Mouse (Mus musculus) embryo, embryonic 11 days (tissue): Measurements from ENCODE around the gene E2f6.

Experiments
- DNase-seq: peaks from one replicate; pipeline ENCODE4 v3.0.0-alpha.2; 2015

The E2f6 gene

DNA sequence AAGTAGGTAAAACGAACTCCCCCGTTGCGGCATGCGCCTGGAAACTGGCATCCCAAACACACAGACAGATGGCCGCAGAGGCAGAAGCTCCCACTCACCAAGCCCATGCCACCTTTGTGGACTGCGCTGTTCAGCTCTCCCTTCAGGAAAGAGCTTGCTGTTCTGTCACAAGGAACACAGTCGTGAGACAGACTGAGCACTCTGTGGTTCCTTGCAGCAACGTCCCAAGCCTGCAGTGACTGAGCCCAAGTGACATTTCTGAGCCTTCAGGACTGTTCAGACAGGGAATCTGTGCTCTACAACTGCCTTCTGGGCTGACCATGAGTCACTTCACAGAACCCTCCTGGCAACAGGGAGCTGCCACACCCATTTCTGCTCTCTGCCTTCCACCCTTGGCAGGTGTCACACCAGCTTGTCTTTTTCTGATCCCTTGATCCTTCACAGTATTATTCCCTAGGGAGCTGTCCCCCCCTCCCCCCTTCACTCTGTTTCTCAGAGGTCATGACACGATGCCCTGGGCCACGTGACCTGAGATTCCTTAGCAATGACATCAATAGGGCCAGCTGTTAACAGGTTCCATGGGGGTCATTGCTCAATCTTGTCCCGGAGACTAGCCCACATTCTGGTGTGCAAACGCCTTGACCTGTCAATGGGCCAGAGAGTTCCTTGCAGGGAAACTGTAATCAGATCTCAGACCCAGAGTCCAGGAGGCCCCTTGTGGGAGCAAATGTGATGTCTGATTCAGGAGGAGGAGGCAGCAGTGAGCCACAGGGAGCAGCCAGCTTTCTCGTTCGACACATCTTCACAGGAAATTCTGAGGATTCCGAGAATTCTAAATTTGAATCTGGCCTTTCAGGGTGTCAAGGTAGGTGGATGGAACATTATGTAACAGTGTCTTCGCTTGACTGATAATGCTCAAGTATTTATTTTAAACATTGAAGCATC is 39.9 kb downstream of the E2f6 start:
- peak; percentile 68 for DNase-seq

DNA sequence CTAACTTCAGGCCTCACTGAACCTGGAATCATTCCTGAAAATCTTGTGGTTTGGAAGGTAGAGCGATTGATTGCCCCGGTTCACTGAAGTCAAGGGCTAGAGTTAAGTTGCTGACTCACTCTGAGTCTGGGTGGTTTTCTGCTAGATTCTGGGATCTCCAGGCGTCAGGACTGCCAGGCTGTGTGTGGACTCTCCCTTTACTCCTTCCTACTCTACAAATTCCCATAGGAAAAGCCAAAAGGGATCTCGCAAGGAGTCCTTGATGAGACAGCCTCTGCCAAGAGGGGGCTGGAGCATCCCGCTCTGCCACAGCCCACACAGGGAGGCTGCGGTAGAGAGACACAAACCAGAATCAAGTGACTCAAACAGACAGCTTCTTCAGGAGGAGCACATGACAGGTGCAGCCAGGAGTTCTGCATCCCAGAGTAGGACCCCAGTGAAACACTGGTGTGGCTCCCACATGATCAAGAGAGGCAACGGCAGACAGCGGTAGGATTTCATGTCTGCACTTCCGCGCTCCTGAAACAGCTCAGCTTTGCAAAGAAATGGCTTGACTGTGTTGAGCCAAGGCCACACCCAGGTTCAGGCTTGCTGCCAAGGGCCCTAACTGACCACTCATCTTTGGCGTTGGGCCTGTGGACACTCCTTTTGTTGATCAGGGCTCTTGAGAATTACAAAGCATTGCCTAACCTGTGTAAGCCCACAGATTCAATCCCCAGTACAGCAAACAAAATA is 42.8 kb downstream of the E2f6 start:
- no peak for DNase-seq

DNA sequence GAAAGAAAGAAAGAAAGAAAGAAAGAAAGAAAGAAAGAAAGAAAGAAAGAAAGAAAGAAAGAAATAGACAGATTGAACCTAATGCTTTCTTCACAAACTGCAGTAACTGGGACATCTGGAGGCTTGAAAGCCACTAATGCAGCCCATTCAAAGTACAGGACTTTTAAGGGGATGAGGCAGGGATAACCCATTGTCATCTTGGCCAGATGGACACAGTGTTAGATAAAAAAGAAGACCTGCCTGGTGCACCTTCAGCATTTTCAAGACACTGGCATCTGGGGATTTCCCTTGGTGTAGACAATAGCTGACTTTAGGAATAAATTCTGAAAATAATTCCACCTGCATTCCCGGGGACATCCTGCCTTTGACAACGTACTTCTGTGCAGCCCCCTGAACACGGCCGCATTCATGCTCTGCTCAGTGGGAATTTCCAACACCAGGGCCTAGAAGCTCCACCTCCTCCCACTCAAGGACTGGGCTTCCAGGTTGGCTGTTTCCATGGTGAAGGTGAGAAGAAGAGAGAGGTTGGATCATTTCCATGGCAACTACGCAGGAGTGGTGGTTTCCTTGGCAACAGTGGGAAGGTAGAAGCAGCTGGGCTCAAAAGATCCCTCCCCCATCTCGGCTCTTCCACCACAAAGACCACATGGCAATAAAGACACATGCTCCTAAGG is 45.0 kb downstream of the E2f6 start:
- peak; percentile 70 for DNase-seq

DNA sequence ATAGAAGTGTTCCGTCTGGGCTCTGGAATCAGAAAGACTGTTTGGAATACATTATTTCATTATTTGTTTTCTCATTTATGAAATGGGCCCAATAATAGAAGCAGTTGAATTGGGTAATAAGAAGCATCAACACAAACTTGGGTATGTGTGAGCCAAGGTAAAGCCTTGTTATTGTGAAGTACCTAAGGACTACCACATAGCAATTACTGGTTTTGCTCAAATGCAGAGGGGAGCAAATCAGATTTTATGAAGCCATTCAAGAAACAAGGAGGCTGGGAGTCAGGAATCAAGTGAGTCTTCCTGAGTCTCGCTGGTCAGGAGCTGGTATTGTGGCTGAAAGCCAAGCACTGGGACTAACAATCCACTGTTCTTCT is 45.5 kb downstream of the E2f6 start:
- DNase-seq = no peak

DNA sequence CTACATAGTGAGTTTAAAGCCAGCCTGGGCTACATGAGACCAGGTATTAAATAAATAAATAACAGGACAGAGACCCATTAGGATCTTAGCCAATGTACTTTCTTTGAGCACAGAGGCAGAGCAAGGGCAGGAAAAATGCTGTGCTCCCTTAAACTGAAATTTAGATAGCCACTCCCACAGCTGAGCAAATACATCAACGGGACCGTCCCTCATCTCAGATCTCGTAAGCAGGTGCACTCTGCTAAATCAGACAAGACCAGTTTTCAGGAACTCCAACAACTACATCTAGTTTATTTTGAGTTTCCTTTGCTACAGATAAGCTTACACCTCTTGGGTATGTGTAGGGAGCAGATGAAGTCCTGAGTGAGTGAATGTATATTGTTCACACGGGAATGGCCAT is 47.3 kb downstream of the E2f6 start:
- no peak for DNase-seq

DNA sequence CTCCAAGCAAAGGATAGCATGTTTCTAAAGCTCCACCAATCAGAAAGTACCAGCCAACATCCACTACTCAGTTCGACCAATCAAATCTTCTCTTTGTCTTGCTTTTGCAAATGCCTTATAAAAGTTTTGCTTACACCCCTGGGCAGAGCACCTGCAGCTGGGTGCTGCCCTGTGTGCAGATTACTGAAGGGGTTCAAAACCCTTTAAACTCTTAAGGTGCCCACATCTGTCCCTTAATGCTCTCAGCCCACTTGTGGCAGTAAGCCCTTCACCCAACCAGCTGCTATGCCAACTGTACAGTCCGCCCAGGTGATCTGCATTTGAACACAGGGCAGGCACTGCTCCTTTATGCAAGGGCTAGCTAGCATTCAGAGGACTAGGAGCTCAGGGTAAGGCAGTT is 49.0 kb downstream of the E2f6 start:
- DNase-seq = no peak

DNA sequence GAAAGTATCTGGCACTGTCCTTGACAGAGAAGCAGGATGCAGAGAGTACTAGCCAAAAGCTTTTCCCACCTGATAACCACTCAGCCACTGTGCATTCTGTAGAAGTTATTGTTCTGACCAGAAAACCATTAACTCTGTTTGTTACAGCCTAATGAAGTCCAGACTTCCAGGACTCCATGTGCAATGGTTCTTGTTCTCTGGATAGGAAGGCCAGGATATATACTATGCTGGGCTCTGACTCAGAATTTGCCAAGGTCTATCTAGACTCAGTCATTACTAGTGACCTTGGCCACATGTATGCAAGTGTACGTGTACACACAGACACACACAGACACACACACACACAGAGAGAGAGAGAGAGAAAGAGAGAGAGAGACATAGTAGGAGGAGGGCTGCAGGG is 49.8 kb downstream of the E2f6 start:
- DNase-seq = no peak

DNA sequence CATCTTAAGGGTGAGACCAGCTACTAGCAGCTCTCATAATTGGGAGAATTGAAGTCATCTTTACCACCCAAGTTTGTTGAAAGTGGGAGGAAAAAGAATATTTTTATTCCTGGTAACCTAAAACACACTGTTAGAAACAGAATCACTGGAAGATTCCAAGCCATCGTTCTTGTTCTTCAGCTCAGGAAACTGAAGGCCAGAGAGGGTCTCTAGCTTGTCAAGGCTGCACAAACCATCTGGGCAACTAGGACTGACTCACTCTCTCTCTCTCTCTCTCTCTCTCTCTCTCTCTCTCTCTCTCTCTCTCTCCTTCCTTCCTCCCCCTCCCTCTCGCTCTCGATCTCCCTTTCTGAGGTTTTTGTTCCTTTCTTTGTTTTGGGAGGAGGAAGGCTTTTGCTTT is 50.2 kb downstream of the E2f6 start:
- DNase-seq = no peak

DNA sequence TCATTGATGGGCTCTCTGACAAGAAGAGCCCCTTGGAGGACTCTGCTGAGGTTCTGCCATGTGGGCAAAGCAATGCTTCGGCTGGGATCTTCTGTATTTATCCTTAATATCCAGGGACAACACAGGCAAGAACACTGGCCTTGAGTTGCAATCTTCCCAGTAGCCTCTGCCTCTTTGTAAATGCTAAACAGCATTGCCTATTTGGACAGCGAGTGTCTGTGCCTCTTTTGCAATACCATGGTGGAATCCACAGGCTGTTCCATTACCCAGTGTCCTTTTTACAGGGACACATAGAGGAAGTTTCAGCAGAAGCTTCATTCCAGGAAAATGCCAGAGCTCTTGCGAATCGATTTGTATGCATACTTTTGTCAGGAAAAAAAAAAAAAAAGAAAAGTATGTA is 53.7 kb downstream of the E2f6 start:
- DNase-seq = no peak

DNA sequence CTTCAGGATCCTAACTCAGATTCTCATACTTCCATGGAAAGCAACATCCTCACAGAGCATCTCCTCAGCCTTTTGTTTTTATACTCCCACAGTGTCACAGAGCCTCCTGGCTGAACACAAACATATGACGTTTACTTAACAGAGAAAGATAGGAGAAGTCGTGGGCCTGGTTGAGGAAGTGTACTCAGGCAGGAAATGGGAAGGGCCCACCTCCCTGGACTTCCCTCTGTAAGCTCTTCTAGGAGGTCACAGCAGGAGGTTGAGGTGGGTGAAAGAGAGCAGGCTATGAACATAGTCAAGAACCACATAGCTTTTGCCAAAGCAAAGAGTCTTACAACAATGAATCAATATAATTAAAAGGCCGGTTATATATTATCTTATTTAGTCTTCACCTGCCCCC is 55.1 kb downstream of the E2f6 start:
- DNase-seq = no peak

DNA sequence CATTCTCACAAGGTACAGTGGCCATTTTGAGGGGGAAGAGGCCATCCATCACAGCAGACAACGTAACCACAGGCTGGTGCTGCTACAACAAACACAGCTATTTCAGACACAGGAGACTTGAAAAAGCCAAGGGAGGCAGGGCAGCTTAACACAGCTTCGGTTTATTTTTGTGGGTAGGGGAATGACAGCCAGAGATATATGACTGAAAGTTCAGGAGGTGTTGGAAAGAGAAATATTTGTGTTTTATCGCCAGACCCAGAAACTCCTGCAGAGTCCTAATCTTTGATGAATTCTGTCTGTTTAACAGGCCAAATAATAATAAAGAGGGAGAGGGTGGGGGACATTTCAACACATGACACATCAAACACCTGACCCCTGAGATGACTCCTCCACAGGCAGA is 55.7 kb downstream of the E2f6 start:
- DNase-seq = peak; percentile 44

DNA sequence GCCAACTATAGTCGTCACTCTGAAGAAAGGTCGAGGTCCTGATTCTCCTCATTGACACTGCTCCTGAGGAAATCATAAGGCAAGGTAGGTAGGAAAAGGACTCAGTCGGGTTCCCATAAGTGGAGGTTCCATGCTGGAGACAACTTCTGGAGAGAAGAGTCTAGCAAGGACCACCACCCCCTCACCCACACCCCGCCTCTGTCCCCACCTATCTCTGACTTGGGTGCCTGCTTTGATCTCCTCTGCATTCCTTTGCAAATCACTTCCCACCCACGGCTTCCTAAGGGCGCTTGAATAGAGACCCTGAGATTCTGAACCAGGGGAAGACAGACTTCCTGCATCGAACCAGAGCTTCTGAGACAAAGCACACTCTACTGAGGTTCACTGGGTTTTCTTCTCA is 56.5 kb downstream of the E2f6 start:
- DNase-seq = no peak

DNA sequence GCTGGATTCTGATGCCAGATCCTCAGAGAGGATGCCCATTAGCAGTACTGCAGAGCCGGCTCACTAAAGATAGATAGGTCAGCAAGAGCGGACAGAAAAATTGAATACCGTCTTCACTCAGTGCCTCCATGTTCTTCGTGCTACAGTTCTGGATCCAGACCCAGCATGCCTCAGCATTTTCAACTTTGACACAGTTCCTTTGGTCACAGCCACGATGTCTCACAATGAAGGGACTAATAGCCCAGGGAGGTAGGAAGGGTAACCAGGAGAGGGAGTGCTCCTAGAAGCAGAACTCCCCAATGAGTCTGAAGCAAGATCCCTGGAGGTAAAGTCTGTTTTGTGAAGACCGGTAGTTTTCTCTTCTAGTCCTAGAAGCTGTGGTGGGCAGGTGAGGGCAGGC is 57.9 kb downstream of the E2f6 start:
- no peak for DNase-seq

DNA sequence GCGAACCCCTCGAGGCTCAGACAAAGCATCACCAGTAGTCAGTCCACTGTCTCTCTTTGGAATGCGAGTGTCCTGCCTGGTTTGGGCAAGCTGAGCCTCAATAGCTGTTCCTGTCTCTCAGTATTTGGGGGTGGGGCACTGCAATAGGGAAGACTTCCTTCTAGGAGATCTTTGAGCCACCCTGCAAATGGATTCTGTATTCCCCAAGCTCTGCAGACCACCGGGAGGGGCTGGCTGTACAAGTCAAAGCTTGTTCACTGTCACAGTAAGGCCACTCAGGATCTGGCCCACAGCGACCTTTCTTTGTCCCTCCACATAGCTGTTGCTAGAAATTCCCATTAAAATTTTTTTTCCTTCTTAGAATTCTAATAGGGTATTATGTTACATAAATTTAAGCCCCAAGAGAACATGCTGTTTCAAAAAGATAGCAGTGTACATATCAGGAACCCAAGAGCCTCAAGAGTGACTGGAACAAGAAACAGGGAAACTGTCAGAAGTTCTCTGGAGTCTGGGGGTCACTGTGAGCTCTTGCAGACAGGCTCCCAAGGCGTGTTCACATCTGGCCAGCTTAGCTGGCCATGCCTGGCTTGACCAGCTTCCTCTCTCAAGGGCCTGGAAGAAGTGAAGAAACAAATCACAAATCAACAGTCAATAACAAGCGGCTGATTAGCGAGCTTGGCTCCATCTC is 58.5 kb downstream of the E2f6 start:
- no peak for DNase-seq

DNA sequence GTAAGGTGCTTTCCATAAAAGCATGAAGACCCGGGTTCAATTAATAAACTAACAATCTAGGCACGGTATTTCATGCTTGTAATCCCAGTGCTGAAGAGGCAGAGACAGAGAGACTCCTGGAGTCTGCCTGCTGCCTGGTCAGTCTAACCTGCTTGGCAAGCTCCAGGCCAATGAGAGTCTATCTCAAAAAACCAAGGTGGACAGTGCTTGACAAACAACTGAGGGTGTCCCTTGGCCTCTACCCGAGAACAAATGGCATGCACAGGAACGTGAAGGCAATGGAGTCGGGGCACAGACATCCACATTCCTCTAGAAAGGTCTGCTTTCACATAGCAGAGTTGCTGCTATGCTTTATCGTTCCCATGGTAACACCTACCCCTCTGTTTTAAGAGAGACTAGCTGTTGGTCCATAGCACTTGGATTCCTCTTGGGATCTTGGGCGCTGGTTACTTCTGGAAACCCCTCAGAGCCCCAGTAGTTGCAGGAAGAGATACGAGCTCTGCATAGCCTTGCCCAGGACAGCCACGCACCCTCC is 59.2 kb downstream of the E2f6 start:
- peak; percentile 34 for DNase-seq

DNA sequence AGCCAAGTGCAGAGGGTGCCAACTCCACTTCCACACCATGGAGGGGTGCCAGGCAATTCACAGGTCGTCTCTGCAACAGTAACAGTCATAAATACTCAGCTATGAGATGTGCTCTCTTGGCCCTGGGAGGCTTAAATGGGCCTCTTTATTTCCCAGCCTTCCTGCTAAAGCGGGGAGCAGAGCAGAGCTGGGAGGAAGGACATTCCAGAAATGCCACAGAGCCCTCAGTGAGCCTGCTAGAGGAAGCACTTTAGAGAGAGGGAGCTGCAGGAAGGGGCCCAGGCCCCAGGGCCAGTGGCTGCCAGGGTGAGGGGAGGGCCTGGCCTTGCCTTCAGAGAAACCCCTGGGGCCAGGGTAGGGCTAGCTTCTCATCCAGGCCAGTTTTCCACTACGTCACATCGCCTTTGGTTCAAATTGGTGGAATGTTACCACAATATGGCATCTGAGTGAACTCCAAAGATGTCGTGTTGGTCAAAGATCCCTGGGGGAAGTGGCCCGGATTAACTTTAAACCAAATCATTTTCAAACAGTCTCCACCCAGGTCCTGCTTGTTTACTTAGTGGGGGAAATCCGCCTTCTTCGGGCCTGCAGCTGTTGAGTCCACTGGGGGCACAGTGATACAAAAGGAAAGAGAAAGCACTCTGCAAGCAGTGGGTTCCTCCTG is 59.8 kb downstream of the E2f6 start:
- DNase-seq = peak; percentile 61

DNA sequence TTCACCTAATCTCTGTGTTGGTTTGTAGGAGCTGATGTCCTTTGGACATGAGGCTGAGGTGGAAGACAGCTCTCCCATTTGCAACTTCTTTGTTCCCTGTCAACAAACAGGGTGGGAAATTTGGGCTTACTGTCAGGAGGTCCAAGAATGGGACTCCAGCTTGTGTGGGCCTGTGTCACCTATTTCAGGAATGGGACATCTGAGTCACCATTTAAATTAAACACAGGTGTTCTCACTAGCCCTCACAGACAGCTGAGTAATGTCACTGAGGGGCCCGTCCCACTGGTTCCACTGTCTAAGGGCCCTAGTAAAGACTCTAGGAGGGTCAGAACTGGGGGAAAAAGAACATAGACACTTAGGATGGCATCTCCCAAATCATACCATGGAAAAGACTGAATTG is 61.2 kb downstream of the E2f6 start:
- DNase-seq = no peak

DNA sequence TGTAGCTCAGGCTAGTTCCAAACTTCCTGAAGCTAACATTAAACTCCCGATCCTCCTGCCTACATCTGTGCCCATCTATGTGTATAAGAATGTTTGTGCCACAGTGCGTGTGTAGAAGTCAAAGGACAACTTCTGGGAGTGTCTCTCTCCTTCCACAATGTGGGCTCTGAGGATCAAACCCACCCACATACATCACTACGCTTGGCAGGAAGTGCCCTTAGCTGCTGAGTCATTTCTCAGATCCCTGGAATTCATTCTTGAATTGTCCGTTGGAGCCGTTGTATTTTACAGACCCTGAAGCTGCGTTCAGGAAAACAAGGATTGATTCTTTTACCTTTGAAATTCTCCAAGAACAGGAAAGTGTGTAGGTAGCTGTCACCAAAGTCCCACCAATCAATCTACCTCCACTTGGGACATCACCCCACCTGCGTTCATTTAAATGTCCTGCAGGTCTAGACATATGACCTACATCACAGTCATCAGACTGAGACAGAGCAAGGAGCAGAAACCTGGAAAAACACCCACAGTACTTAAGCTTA is 62.2 kb downstream of the E2f6 start:
- DNase-seq = no peak

DNA sequence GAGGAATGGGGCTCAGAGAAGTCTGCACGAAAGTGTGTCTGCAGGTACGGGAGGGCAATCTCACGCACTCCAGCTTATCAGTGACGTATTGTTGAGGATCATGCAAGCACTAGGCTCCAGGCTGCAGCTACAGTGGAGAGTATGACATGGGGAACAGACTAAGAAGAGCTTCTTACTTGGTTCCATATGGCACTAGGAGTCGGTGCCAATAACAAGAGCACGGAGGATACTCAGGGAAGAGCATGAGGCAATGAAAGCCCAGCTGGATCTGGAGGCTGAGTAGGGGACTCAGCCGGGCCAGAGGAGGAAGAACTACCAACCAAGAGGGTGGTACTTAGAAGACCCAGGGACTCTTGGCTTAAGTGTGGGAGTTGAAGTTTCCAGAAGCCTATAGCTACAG is 62.8 kb downstream of the E2f6 start:
- DNase-seq = no peak

DNA sequence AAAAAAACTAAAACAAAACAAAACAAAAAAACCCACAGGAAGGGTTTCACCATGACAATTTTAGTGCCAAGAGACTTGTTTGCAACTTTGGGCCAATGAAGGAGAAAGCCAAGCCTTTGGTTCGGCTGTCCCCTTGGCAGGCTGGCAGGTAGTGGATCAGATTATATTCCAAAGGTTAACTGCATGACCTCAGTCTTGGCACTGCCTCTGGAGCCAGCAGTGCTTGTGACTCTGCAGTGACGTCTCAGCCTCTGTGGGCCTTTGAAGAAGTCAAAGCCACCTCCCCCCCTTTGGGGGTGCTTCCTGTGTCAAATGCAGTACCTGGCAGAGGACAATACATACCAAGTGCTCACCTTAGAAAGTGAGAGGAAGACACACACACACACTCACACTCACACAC is 63.3 kb downstream of the E2f6 start:
- DNase-seq = no peak

DNA sequence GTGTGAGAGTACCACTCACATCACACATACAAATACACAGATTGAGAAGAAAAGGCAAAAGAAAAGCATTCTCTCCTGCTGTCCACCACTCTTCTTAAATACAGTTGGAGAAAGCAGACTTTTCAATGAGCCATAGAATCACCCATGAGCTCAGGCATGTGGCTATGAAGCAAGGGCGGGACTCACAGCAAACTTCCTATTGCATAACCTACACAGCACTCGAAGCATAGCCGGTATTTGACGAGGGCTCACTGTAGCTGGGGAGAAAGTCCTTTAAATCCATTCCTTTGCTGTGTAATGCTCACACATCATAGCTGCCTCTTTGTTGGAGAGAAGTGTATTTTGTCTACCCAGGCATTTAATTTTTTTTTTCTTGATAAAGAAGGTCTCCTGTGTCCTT is 64.5 kb downstream of the E2f6 start:
- DNase-seq = no peak

DNA sequence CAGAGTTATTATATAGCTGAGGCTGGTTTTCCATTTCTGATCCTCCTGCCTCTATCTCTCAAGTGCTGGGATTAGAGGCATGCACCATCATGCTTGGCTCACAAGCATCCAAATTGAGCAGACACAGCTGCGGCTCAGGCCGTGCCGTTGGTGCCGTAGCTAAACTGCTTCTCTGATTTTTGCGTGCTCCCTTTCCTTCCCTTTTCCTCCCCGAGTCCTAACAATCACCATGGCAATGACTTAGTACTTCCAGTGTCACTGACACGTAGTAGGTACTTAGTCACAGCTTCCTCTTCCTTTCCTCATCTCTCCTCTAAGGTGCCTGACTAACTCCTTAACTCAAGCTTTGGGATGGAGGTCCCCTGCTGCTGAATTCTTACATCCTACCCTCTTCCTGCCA is 64.9 kb downstream of the E2f6 start:
- no peak for DNase-seq
